13 mouse cellular contexts compared by ENCODE assay signal in genomic region chr11:68287331-68287730, GRCm38 (mm10).
DNase-seq lines count a peak whose midpoint lies in the region; ATAC-seq and TF ChIP-seq lines count a peak whose summit lies in the region.
"Had no signal": no experiment of that assay in that cellular context is flagged by ENCODE, and none has a peak within 500 bp of the region (broad histone marks: within the 10 kb centered on the region; RNA-seq: fewer than 3 reads in every experiment).

No protein-coding gene starts in this region.

- no peak overlapping the region for H3K4me2 ChIP-seq in hindbrain, postnatal 0 days (ENCODE audit: low read depth, low read length)
- no peak overlapping the region for H3K4me2 ChIP-seq in hindbrain, embryonic 14.5 days (replicated peaks)
- H3K4me2 ChIP-seq: embryonic facial prominence, embryonic 15.5 days; liver, embryonic 12.5 days had no signal

- no peak overlapping the region for H3K9ac ChIP-seq in hindbrain, postnatal 0 days (replicated peaks; ENCODE audit: low read length)
- H3K9ac ChIP-seq in hindbrain, embryonic 14.5 days: no peak overlapping the region
- H3K9ac ChIP-seq: embryonic facial prominence, embryonic 15.5 days; liver, embryonic 12.5 days had no signal

- H3K4me3 ChIP-seq in hindbrain, postnatal 0 days (ENCODE audit: low read length): no peak overlapping the region
- no peak overlapping the region for H3K4me3 ChIP-seq in hindbrain, embryonic 14.5 days (replicated peaks; ENCODE audit: low read length)
- H3K4me3 ChIP-seq: embryonic facial prominence, embryonic 15.5 days; liver, embryonic 12.5 days; megakaryocyte, embryonic 14.5 days; myocyte had no signal

- no peaks in the 10 kb centered on the region for H3K9me3 ChIP-seq in hindbrain, postnatal 0 days (ENCODE audit: low read length)
- no peaks in the 10 kb centered on the region for H3K9me3 ChIP-seq in hindbrain, embryonic 14.5 days (ENCODE audit: control insufficient read depth, low read length)
- H3K9me3 ChIP-seq: embryonic facial prominence, embryonic 15.5 days; liver, embryonic 12.5 days; megakaryocyte, embryonic 14.5 days had no signal

- no peaks in the 10 kb centered on the region for H3K36me3 ChIP-seq in hindbrain, postnatal 0 days (ENCODE audit: insufficient read depth, low read length)
- no peaks in the 10 kb centered on the region for H3K36me3 ChIP-seq in hindbrain, embryonic 14.5 days (replicated peaks; ENCODE audit: control insufficient read depth, insufficient read depth)
- H3K36me3 ChIP-seq: embryonic facial prominence, embryonic 15.5 days; liver, embryonic 12.5 days had no signal

- H3K27ac ChIP-seq in hindbrain, postnatal 0 days: no peak overlapping the region
- H3K27ac ChIP-seq in hindbrain, embryonic 14.5 days: no peak overlapping the region
- H3K27ac ChIP-seq: embryonic facial prominence, embryonic 15.5 days; liver, embryonic 12.5 days had no signal

- 0 out of 2 replicates have a peak, but pooled peaks cover 7% of the 10 kb centered on the region for H3K4me1 ChIP-seq in hindbrain, postnatal 0 days (ENCODE audit: insufficient read depth, low read length)
- H3K4me1 ChIP-seq in hindbrain, embryonic 14.5 days (replicated peaks; ENCODE audit: control insufficient read depth, insufficient read depth, low read length): peaks cover 4% of the 10 kb centered on the region; the same call in 1 of the 2 replicates
- H3K4me1 ChIP-seq: liver, embryonic 12.5 days had no signal

- WGBS in hindbrain, postnatal 0 days: 70% methylated on average over 5 of the region's 5 CpGs
- 72% methylated on average over 5 of the region's 5 CpGs for WGBS in hindbrain, embryonic 14.5 days

- intact Hi-C loops in heart, postnatal 10 days (cut with DNase I): no loop called here

- DNase-seq in adrenal gland, adult 2 months: peak; percentile 26
- no peak for DNase-seq in adrenal gland, postnatal 4 days (ENCODE audit: low spot score in 2 of 2)
- peak; percentile 26 for DNase-seq in hindbrain, postnatal 0 days (ENCODE audit: low spot score)
- DNase-seq in hindbrain, embryonic 14.5 days (ENCODE audit: low spot score): no peak
- DNase-seq in 3T3-L1 (ENCODE audit: low read depth, low spot score): peak; percentile 11
- peak; percentile 31 to 44 for DNase-seq in heart, postnatal 10 days
- no peak for DNase-seq in embryo, embryonic 9.5 days (ENCODE audit: extremely low spot score)
- DNase-seq in frontal cortex, postnatal 14 days (ENCODE audit: low spot score in 2 of 2): no peak
- DNase-seq: cerebellum, postnatal 36 days had no signal

- ATAC-seq in hindbrain, postnatal 0 days: no peak
- ATAC-seq in hindbrain, embryonic 14.5 days (ENCODE audit: low FRiP score): no peak
- ATAC-seq: liver, embryonic 12.5 days had no signal

- no peaks in the 10 kb centered on the region for H3K27me3 ChIP-seq in hindbrain, postnatal 0 days (ENCODE audit: insufficient read depth, low read length)
- 0 out of 2 replicates have a peak, but pooled peaks cover 3% of the 10 kb centered on the region for H3K27me3 ChIP-seq in hindbrain, embryonic 14.5 days (ENCODE audit: control insufficient read depth, insufficient read depth, low read length)

- no peak for TF ChIP-seq CTCF in hindbrain, postnatal 0 days (IDR thresholded peaks at IDR 0.05; ENCODE audit: low read depth)

Comparison
In these comparisons a context has a peak if more than half of its experiments do, and no peak if none do; other contexts are left out.
1. DNase-seq: peak in adrenal gland, adult 2 months (single experiment), hindbrain, postnatal 0 days (single experiment), 3T3-L1 (single experiment) and heart, postnatal 10 days (2 of 2); none in adrenal gland, postnatal 4 days (0 of 2), hindbrain, embryonic 14.5 days (single experiment), embryo, embryonic 9.5 days (single experiment) and frontal cortex, postnatal 14 days (0 of 2).